ENCODE assay signal across 20 mouse cellular contexts in the genomic region with DNA sequence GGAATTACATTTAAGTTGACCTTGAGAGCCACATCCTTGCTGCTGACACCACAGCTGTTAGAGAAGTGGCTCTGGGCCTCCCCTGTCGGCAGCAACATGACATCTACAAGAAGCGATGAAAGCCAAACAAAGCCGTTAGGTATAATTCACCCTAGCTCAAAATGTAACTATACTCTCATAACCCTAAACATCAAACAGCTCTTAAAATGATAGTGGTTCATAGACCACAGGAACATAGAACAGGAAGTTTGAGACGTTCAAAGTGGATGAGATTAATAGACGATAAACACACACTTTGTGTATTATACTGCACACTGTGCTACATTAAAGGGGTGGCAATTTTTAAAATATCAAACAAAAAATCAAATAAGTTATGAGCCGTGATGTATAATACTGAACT. TPM values are rescaled to one million over a fixed set of nuclear protein-coding genes. Genes with fewer than 3 reads are reported as not detected.
DNase-seq lines count a peak whose midpoint lies in the region; ATAC-seq and TF ChIP-seq lines count a peak whose summit lies in the region.
"Had no signal": no experiment of that assay in that cellular context is flagged by ENCODE, and none has a peak within 500 bp of the region (broad histone marks: within the 10 kb centered on the region; RNA-seq: fewer than 3 reads in every experiment).

No protein-coding gene starts in this region.

- no peaks in the 10 kb centered on the region for H3K9me3 ChIP-seq in midbrain, postnatal 0 days (ENCODE audit: low read length)
- H3K9me3 ChIP-seq: forebrain, embryonic 15.5 days had no signal

- peak; percentile 83 for ATAC-seq in activated CD4-positive, CD25-positive, alpha-beta regulatory T cell, adult 4 months
- ATAC-seq in neutrophil, adult 5-6 weeks (ENCODE audit: extremely low read depth, insufficient number of reproducible peaks, low FRiP score, poor library complexity, severe bottlenecking) = peak; percentile 29; the same call in 1 of the 2 replicates
- no peak for ATAC-seq in midbrain, postnatal 0 days (ENCODE audit: low FRiP score)
- ATAC-seq: forebrain, embryonic 15.5 days had no signal

- H3K4me3 ChIP-seq in thymus, adult 2 months (ENCODE audit: control insufficient read depth, insufficient read depth, low read length) = no peak overlapping the region
- H3K4me3 ChIP-seq in midbrain, postnatal 0 days (ENCODE audit: low read depth, low read length) = no peak overlapping the region
- H3K4me3 ChIP-seq: embryonic facial prominence, embryonic 12.5 days; forebrain, embryonic 15.5 days; heart, embryonic 10.5 days; hindbrain, embryonic 12.5 days had no signal

- no peak for TF ChIP-seq CTCF in thymus, adult 2 months (IDR thresholded peaks at IDR 0.05; ENCODE audit: borderline replicate concordance, control insufficient read depth, extremely low read depth, insufficient read depth, low read length, poor library complexity)
- TF ChIP-seq CTCF in midbrain, postnatal 0 days (IDR thresholded peaks at IDR 0.05) = no peak

- no peaks in the 10 kb centered on the region for H3K36me3 ChIP-seq in thymus, adult 2 months (ENCODE audit: control insufficient read depth, insufficient read depth, low read length)
- H3K36me3 ChIP-seq in midbrain, postnatal 0 days (ENCODE audit: insufficient read depth, low read length) = no peaks in the 10 kb centered on the region
- H3K36me3 ChIP-seq: embryonic facial prominence, embryonic 12.5 days; forebrain, embryonic 15.5 days; heart, embryonic 10.5 days; hindbrain, embryonic 12.5 days had no signal

- DNase-seq in thymus, adult 2 months = no peak
- DNase-seq in thymus, postnatal 4 days = no peak
- DNase-seq in CD4-positive, CD25-positive, alpha-beta regulatory T cell, adult 2 months (ENCODE audit: low read depth, low spot score) = peak; percentile 81
- DNase-seq in spleen, adult 18-20 months = no peak
- no peak for DNase-seq in midbrain, postnatal 0 days (ENCODE audit: low spot score)
- DNase-seq: adrenal gland, adult 2 months; adrenal gland, postnatal 25 days; cerebellum, adult 9-10 months; cerebellum, postnatal 25 days; gastrocnemius, postnatal 10 days; heart, adult 18-20 months; heart, postnatal 10 days; heart, postnatal 4 days had no signal

- H3K27ac ChIP-seq in thymus, adult 2 months (ENCODE audit: control insufficient read depth, insufficient read depth, low read length) = peak overlapping the region; percentile 37; the same call in 1 of the 2 replicates
- no peak overlapping the region for H3K27ac ChIP-seq in midbrain, postnatal 0 days (ENCODE audit: low read depth, low read length)
- H3K27ac ChIP-seq: embryonic facial prominence, embryonic 12.5 days; forebrain, embryonic 15.5 days; heart, embryonic 10.5 days; hindbrain, embryonic 12.5 days had no signal

- H3K4me2 ChIP-seq in midbrain, postnatal 0 days (ENCODE audit: low read depth, low read length, poor library complexity, severe bottlenecking) = no peak overlapping the region
- H3K4me2 ChIP-seq: embryonic facial prominence, embryonic 12.5 days; forebrain, embryonic 15.5 days; hindbrain, embryonic 12.5 days had no signal

- H3K9ac ChIP-seq in midbrain, postnatal 0 days (replicated peaks; ENCODE audit: low read length, poor library complexity, severe bottlenecking) = no peak overlapping the region
- H3K9ac ChIP-seq: embryonic facial prominence, embryonic 12.5 days; forebrain, embryonic 15.5 days; hindbrain, embryonic 12.5 days had no signal

- TF ChIP-seq POLR2A in thymus, adult 2 months (IDR thresholded peaks at IDR 0.05; ENCODE audit: control insufficient read depth, extremely low read depth, insufficient read depth, low read length, poor library complexity) = no peak

- peaks cover 37% of the 10 kb centered on the region for H3K4me1 ChIP-seq in thymus, adult 2 months (replicated peaks; ENCODE audit: control insufficient read depth, insufficient read depth, low read length)
- no peaks in the 10 kb centered on the region for H3K4me1 ChIP-seq in midbrain, postnatal 0 days (ENCODE audit: insufficient read depth, low read length)
- H3K4me1 ChIP-seq: embryonic facial prominence, embryonic 12.5 days; forebrain, embryonic 15.5 days; heart, embryonic 10.5 days; hindbrain, embryonic 12.5 days had no signal

- 7% methylated on average over 6 of the region's 6 CpGs for WGBS in thymus, adult 2 months
- 71% methylated on average over 6 of the region's 6 CpGs for WGBS in midbrain, postnatal 0 days

- H3K27me3 ChIP-seq in thymus, adult 2 months (ENCODE audit: control insufficient read depth, insufficient read depth, low read length) = no peaks in the 10 kb centered on the region
- no peaks in the 10 kb centered on the region for H3K27me3 ChIP-seq in midbrain, postnatal 0 days (ENCODE audit: insufficient read depth, low read length)
- H3K27me3 ChIP-seq: embryonic facial prominence, embryonic 12.5 days; forebrain, embryonic 15.5 days; hindbrain, embryonic 12.5 days had no signal

RNA-seq across cellular contexts. Expression of gene Ramp3, which starts 46.5 kb away (rescaled TPM):
- polyA plus RNA-seq in thymus, adult 2 months (2012; rRNA removed) = 7.8 and 9.0 TPM in 2 replicates
- polyA plus RNA-seq in activated CD4-positive, CD25-positive, alpha-beta regulatory T cell, adult 4 months (2017; shearing (Covaris generic)) = 1 to 10 TPM; 8.0 to 8.6 TPM
- total RNA-seq in neutrophil, adult 5-6 weeks (2017) = 0.37 TPM in 1 of 2 replicates, not detected in the other
- total RNA-seq in midbrain, postnatal 0 days (2014; rRNA removed) = 16.1 and 25.0 TPM in 2 replicates
- 14.8 and 15.6 TPM in 2 replicates for polyA plus RNA-seq in midbrain, postnatal 0 days (2015; fragmentation: Nextera tagmentation; extraction: Ambion mirVana)
- total RNA-seq: MEL had no signal
